Mouse (Mus musculus): Measurements from ENCODE around the gene Nanp. TPM values are rescaled to one million over a fixed set of nuclear protein-coding genes. Genes with fewer than 3 reads are reported as not detected.

Nanp gene
- total RNA-seq (2015) (22.7 and 38.8 TPM in 2 replicates), total RNA-seq (2017) (19.3 and 22.5 TPM in 2 replicates)

GRCm38 (mm10) chr2:151039232-151039695 lies at the start of gene Nanp, which contains the start of gene Ninl:
Nanp (minus strand) TSS chr2:151039398.
Ninl (minus strand) TSS chr2:151039382.
- ATAC-seq (replicated peaks; ENCODE audit: poor library complexity): peak; percentile 78

GRCm38 (mm10) chr2:151056637-151057036 lies 17.4 kb upstream of the Nanp start:
- no peak for ATAC-seq (replicated peaks; ENCODE audit: poor library complexity)

GRCm38 (mm10) chr2:151040411-151040810 lies 1.2 kb upstream of the Nanp start:
- ATAC-seq (replicated peaks; ENCODE audit: poor library complexity): no peak

GRCm38 (mm10) chr2:151039726-151040125 lies 528 bp upstream of the Nanp start:
- ATAC-seq (replicated peaks; ENCODE audit: poor library complexity): peak; percentile 12

GRCm38 (mm10) chr2:151038811-151039222 lies 381 bp downstream of the Nanp start:
- peak; percentile 27 for ATAC-seq (replicated peaks; ENCODE audit: poor library complexity)

- ATAC-seq (replicated peaks; ENCODE audit: poor library complexity): peak; percentile 61
Observed at GRCm38 (mm10) chr2:151037876-151038552, 1.2 kb downstream of the Nanp start.

GRCm38 (mm10) chr2:151037292-151037691 lies 1.9 kb downstream of the Nanp start:
- ATAC-seq (replicated peaks; ENCODE audit: poor library complexity): no peak

- no peak for ATAC-seq (replicated peaks; ENCODE audit: poor library complexity)
Observed at GRCm38 (mm10) chr2:151036721-151037120, 2.5 kb downstream of the Nanp start.

- ATAC-seq (replicated peaks; ENCODE audit: poor library complexity): no peak
Observed at GRCm38 (mm10) chr2:151034435-151034834, 4.8 kb downstream of the Nanp start.

- no peak for ATAC-seq (replicated peaks; ENCODE audit: poor library complexity)
Observed at GRCm38 (mm10) chr2:151021158-151021557, 18.0 kb downstream of the Nanp start.

- peak; percentile 35; the same call in 1 of the 2 replicates for ATAC-seq (replicated peaks; ENCODE audit: poor library complexity)
Observed at GRCm38 (mm10) chr2:151015316-151015715, 23.9 kb downstream of the Nanp start.

- ATAC-seq (replicated peaks; ENCODE audit: poor library complexity): peak; percentile 55
Observed at GRCm38 (mm10) chr2:151011273-151011672, 27.9 kb downstream of the Nanp start.

GRCm38 (mm10) chr2:151009515-151010085 lies 29.6 kb downstream of the Nanp start:
- ATAC-seq (replicated peaks; ENCODE audit: poor library complexity): no peak

GRCm38 (mm10) chr2:151008939-151009509 lies 30.2 kb downstream of the Nanp start:
- peak; percentile 63 for ATAC-seq (replicated peaks; ENCODE audit: poor library complexity)

- ATAC-seq (replicated peaks; ENCODE audit: poor library complexity): peak; percentile 26
Observed at GRCm38 (mm10) chr2:151008517-151008932, 30.7 kb downstream of the Nanp start.

GRCm38 (mm10) chr2:151008006-151008405 lies 31.2 kb downstream of the Nanp start:
- ATAC-seq (replicated peaks; ENCODE audit: poor library complexity): no peak

- ATAC-seq (replicated peaks; ENCODE audit: poor library complexity): no peak
Observed at GRCm38 (mm10) chr2:151006281-151006945, 32.8 kb downstream of the Nanp start.

- no peak for ATAC-seq (replicated peaks; ENCODE audit: poor library complexity)
Observed at GRCm38 (mm10) chr2:151004390-151004789, 34.8 kb downstream of the Nanp start.

- no peak for ATAC-seq (replicated peaks; ENCODE audit: poor library complexity)
Observed at GRCm38 (mm10) chr2:151003796-151004195, 35.4 kb downstream of the Nanp start.

- ATAC-seq (replicated peaks; ENCODE audit: poor library complexity): peak; percentile 30
Observed at GRCm38 (mm10) chr2:151001619-151002175, 37.5 kb downstream of the Nanp start.

Measured in megakaryocyte progenitor cell, adult 5-6 weeks (primary cell).